Mouse (Mus musculus): ENCODE data around the gene Dusp10. TPM values are rescaled to one million over a fixed set of nuclear protein-coding genes. Genes with fewer than 3 reads are reported as not detected.

Gene Dusp10
- polyA plus RNA-seq (2017; shearing (Covaris generic)) = 28.2 TPM

GRCm38 (mm10) chr1:184013106-184013505 is at the start of gene Dusp10:
TSS of gene Dusp10 (plus strand) at chr1:184013302.

GRCm38 (mm10) chr1:184034011-184034557 is 21.0 kb downstream of the Dusp10 start, which contains the start of gene 1700056E22Rik:
TSS of gene 1700056E22Rik (minus strand) at chr1:184034301.

Other genes starting within 250 kb of the Dusp10 start
- gene 1700056E22Rik, start 21.0 kb downstream of the Dusp10 start, polyA plus RNA-seq (2017; shearing (Covaris generic)) = 0.77 TPM

Data from activated CD4-positive, CD25-positive, alpha-beta regulatory T cell, adult 9 weeks (primary cell).